Mouse (Mus musculus): ENCODE data around the gene Trpm3. TPM values are rescaled to one million over a fixed set of nuclear protein-coding genes. Genes with fewer than 3 reads are reported as not detected.

The Trpm3 gene
- polyA plus RNA-seq, 1 experiment from 2014 or later: 4.9 TPM

DNA sequence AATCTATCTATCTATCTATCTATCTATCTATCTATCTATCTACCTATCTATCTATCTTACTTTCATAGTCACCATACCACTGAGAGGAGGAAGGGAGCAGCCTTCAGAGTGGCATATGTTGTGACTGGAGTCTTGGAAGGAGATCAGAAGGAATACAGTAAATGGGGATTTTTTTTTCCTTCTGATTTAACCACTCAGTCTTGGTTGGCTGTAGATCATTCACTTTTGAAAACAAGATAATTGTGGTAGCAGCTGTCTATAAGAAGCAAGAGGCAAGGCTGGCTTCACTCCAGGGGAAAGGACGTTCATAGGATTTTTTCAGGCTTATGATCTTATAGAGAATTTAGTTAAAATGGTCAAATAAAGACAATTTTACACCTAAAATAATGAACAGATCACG lies 188.0 kb downstream of the Trpm3 start:
- H3K27me3 ChIP-seq (ENCODE audit: control insufficient read depth, insufficient read depth, low read length): no peaks in the 10 kb centered on the region
- WGBS: 74% methylated on average over 2 of the region's 2 CpGs
- H3K36me3 ChIP-seq (replicated peaks; ENCODE audit: control insufficient read depth, insufficient read depth, low read depth, low read length): no peaks in the 10 kb centered on the region
- H3K4me1 ChIP-seq (ENCODE audit: control insufficient read depth, insufficient read depth, low read length): no peaks in the 10 kb centered on the region
- DNase-seq (ENCODE audit: low spot score) (no peak), ATAC-seq (replicated peaks; ENCODE audit: insufficient number of reproducible peaks, low FRiP score, low TSS enrichment, low read depth) (no peak)
- no peak overlapping the region for H3K9ac ChIP-seq (replicated peaks; ENCODE audit: low read length)
- H3K27ac ChIP-seq (replicated peaks; ENCODE audit: low read depth, low read length): no peak overlapping the region
- H3K4me2 ChIP-seq (ENCODE audit: low read depth, low read length): no peak overlapping the region
- H3K9me3 ChIP-seq (replicated peaks; ENCODE audit: control insufficient read depth, low read length): no peaks in the 10 kb centered on the region
- no peak overlapping the region for H3K4me3 ChIP-seq (ENCODE audit: low read depth, low read length)

- no peak for ATAC-seq (replicated peaks; ENCODE audit: insufficient number of reproducible peaks, low FRiP score, low TSS enrichment, low read depth)
Measured at GRCm38 (mm10) chr19:22327226-22327625, 188.4 kb downstream of the Trpm3 start.

DNA sequence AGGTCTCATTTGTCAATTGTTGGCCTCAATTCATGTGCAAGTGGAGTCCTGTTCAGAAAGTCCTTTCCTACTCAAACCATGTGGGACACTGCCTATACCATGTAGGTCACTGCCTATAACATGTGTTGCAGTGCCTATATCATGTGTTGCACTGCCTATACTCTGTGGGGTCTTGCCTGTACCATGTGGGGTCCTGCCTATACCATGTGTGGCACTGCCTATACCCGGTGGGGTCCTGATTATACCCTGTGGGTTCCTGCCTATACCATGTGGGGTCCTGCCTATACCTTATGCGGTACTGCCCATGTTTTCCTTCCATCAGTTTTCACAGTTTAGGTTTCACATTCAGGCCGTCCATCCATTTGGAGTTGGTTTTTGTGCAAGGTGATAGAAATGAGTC lies 197.4 kb downstream of the Trpm3 start:
- no peaks in the 10 kb centered on the region for H3K36me3 ChIP-seq (replicated peaks; ENCODE audit: control insufficient read depth, insufficient read depth, low read depth, low read length)
- no peak for ATAC-seq (replicated peaks; ENCODE audit: insufficient number of reproducible peaks, low FRiP score, low TSS enrichment, low read depth)
- H3K9me3 ChIP-seq (replicated peaks; ENCODE audit: control insufficient read depth, low read length): no peaks in the 10 kb centered on the region
- H3K27ac ChIP-seq (replicated peaks; ENCODE audit: low read depth, low read length): no peak overlapping the region
- no peaks in the 10 kb centered on the region for H3K27me3 ChIP-seq (ENCODE audit: control insufficient read depth, insufficient read depth, low read length)
- H3K4me1 ChIP-seq (ENCODE audit: control insufficient read depth, insufficient read depth, low read length): no peaks in the 10 kb centered on the region
- 88% methylated on average over 3 of the region's 3 CpGs for WGBS
- H3K9ac ChIP-seq (replicated peaks; ENCODE audit: low read length): no peak overlapping the region
- no peak overlapping the region for H3K4me3 ChIP-seq (ENCODE audit: low read depth, low read length)
- H3K4me2 ChIP-seq (ENCODE audit: low read depth, low read length): no peak overlapping the region
- no peak for DNase-seq (ENCODE audit: low spot score)

More at GRCm38 (mm10) chr19:22327226-22327625, 188.4 kb downstream of the Trpm3 start:
- no peak for DNase-seq (ENCODE audit: low spot score)
- no peak overlapping the region for H3K4me2 ChIP-seq (ENCODE audit: low read depth, low read length)
- H3K4me1 ChIP-seq (ENCODE audit: control insufficient read depth, insufficient read depth, low read length): no peaks in the 10 kb centered on the region
- H3K27ac ChIP-seq (replicated peaks; ENCODE audit: low read depth, low read length): no peak overlapping the region
- no peaks in the 10 kb centered on the region for H3K27me3 ChIP-seq (ENCODE audit: control insufficient read depth, insufficient read depth, low read length)
- no peak overlapping the region for H3K9ac ChIP-seq (replicated peaks; ENCODE audit: low read length)
- WGBS: 61% methylated on average over 5 of the region's 5 CpGs
- H3K9me3 ChIP-seq (replicated peaks; ENCODE audit: control insufficient read depth, low read length): no peaks in the 10 kb centered on the region
- H3K4me3 ChIP-seq (ENCODE audit: low read depth, low read length): no peak overlapping the region
- H3K36me3 ChIP-seq (replicated peaks; ENCODE audit: control insufficient read depth, insufficient read depth, low read depth, low read length): no peaks in the 10 kb centered on the region

DNA sequence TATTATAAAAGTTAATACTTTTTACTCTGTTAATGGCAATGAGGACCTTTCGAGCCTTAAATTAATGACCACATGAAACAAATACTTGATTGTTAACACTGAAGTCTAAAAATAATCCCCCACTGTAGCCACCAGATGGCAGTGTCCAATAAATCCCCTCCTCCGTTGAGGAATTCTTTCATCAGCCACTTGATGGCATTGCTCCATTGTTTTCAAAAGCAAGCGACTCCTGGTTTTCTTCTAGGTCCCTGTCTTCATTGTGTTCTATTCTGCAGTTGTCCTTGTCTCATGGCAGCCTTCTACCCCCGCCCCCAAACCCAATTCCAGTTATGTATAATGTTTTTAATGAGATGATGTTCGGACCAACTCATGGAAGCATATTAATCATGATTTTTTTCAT lies 198.6 kb downstream of the Trpm3 start:
- DNase-seq (ENCODE audit: low spot score): peak; percentile 78
- H3K4me3 ChIP-seq (ENCODE audit: low read depth, low read length): no peak overlapping the region

GRCm38 (mm10) chr19:22338927-22339326 lies 200.1 kb downstream of the Trpm3 start:
- Histone ChIP-seq H3K4me1 (ENCODE audit: control insufficient read depth, insufficient read depth, low read length) (no peaks in the 10 kb centered on the region), H3K27ac (replicated peaks; ENCODE audit: low read depth, low read length) (no peak overlapping the region), H3K4me3 (ENCODE audit: low read depth, low read length) (no peak overlapping the region), H3K27me3 (ENCODE audit: control insufficient read depth, insufficient read depth, low read length) (no peaks in the 10 kb centered on the region), H3K9ac (replicated peaks; ENCODE audit: low read length) (no peak overlapping the region), H3K4me2 (ENCODE audit: low read depth, low read length) (no peak overlapping the region), H3K9me3 (replicated peaks; ENCODE audit: control insufficient read depth, low read length) (no peaks in the 10 kb centered on the region), H3K36me3 (replicated peaks; ENCODE audit: control insufficient read depth, insufficient read depth, low read depth, low read length) (no peaks in the 10 kb centered on the region)
- DNase-seq (ENCODE audit: low spot score) (no peak), ATAC-seq (replicated peaks; ENCODE audit: insufficient number of reproducible peaks, low FRiP score, low TSS enrichment, low read depth) (no peak)
- 88% methylated on average over 8 of the region's 8 CpGs for WGBS

More for the DNA sequence above, 198.6 kb downstream of the Trpm3 start:
- Histone ChIP-seq H3K36me3 (replicated peaks; ENCODE audit: control insufficient read depth, insufficient read depth, low read depth, low read length) (no peaks in the 10 kb centered on the region), H3K4me2 (ENCODE audit: low read depth, low read length) (no peak overlapping the region), H3K27me3 (ENCODE audit: control insufficient read depth, insufficient read depth, low read length) (no peaks in the 10 kb centered on the region), H3K27ac (replicated peaks; ENCODE audit: low read depth, low read length) (no peak overlapping the region), H3K4me1 (ENCODE audit: control insufficient read depth, insufficient read depth, low read length) (no peaks in the 10 kb centered on the region), H3K9me3 (replicated peaks; ENCODE audit: control insufficient read depth, low read length) (no peaks in the 10 kb centered on the region), H3K9ac (replicated peaks; ENCODE audit: low read length) (no peak overlapping the region)
- WGBS: 17% methylated on average over 5 of the region's 5 CpGs
- ATAC-seq (replicated peaks; ENCODE audit: insufficient number of reproducible peaks, low FRiP score, low TSS enrichment, low read depth): no peak

DNA sequence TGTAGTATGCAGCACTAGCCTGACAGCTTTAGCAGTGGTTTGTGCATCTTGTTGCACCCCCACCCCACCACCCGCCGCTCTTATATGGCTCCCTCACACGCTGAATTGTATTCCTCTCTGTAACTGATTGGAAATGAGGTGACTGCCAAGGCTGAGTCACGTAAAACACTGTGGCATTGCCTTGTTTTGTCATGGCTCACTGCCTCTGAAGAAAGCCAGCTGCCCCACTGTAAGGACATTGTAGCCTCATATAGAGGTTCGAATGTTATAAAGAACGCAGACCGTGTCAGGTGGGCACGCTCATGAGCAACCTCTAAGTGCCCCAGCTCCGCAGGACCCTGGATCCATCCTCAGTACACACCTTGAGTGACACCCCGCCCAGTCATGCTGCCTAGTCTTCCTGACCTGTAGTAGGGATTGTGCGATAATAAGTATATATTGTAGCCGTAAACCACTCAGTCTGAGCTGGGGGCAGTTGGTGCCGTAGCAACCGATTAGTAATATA lies 215.2 kb downstream of the Trpm3 start:
- Histone ChIP-seq H3K27ac (replicated peaks; ENCODE audit: low read depth, low read length) (no peak overlapping the region), H3K9ac (replicated peaks; ENCODE audit: low read length) (no peak overlapping the region), H3K9me3 (replicated peaks; ENCODE audit: control insufficient read depth, low read length) (no peaks in the 10 kb centered on the region), H3K4me2 (ENCODE audit: low read depth, low read length) (no peak overlapping the region), H3K4me3 (ENCODE audit: low read depth, low read length) (no peak overlapping the region), H3K27me3 (ENCODE audit: control insufficient read depth, insufficient read depth, low read length) (no peaks in the 10 kb centered on the region), H3K4me1 (ENCODE audit: control insufficient read depth, insufficient read depth, low read length) (no peaks in the 10 kb centered on the region), H3K36me3 (replicated peaks; ENCODE audit: control insufficient read depth, insufficient read depth, low read depth, low read length) (no peaks in the 10 kb centered on the region)
- DNase-seq (ENCODE audit: low spot score) (no peak), ATAC-seq (replicated peaks; ENCODE audit: insufficient number of reproducible peaks, low FRiP score, low TSS enrichment, low read depth) (no peak)
- WGBS: 89% methylated on average over 14 of the region's 14 CpGs

DNA sequence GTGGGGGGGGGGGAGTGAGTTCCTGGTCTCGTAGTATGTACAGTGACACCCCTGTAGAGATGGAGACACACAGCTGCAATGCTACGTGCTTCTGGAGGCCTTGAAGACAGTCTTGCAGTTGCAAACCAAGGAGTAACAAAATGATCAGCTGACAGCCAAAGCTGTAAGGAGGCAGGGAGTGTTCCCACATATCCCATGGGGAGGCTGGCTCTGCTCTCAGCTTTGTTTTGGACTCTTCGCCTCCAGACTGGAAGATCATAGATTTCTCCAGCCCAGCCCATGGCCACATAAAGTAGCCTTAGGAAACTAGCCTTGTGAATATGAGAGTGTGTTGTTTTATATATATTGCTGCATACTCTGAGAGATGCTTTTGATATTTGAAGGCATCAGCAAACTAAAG lies 248.0 kb downstream of the Trpm3 start:
- WGBS: 90% methylated on average over 3 of the region's 3 CpGs
- Histone ChIP-seq H3K4me3 (ENCODE audit: low read depth, low read length) (no peak overlapping the region), H3K36me3 (replicated peaks; ENCODE audit: control insufficient read depth, insufficient read depth, low read depth, low read length) (no peaks in the 10 kb centered on the region), H3K4me1 (ENCODE audit: control insufficient read depth, insufficient read depth, low read length) (no peaks in the 10 kb centered on the region), H3K9me3 (replicated peaks; ENCODE audit: control insufficient read depth, low read length) (no peaks in the 10 kb centered on the region), H3K27ac (replicated peaks; ENCODE audit: low read depth, low read length) (no peak overlapping the region), H3K27me3 (ENCODE audit: control insufficient read depth, insufficient read depth, low read length) (no peaks in the 10 kb centered on the region), H3K4me2 (ENCODE audit: low read depth, low read length) (no peak overlapping the region), H3K9ac (replicated peaks; ENCODE audit: low read length) (no peak overlapping the region)
- no peak for DNase-seq (ENCODE audit: low spot score)
- ATAC-seq (replicated peaks; ENCODE audit: insufficient number of reproducible peaks, low FRiP score, low TSS enrichment, low read depth): no peak

DNA sequence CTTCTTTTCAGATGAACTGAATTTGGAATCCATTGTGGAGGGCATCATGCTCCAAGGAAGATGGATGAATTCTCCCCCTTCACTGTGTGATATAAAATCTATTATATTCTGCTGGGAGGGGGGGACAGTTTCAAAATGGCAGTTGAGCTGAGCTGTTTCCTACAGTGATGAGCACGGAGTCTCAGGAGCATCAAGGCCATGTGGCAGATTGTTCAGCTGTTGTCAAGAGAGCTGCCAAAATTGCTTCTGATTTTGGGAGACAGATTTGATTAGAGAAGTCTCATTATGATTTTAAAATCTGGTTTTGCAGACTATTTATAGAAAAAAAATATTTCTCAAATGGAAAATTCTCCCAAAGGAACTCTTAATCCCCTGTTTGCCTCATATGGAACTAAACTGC lies 255.9 kb downstream of the Trpm3 start:
- Histone ChIP-seq H3K36me3 (replicated peaks; ENCODE audit: control insufficient read depth, insufficient read depth, low read depth, low read length) (no peaks in the 10 kb centered on the region), H3K4me2 (ENCODE audit: low read depth, low read length) (no peak overlapping the region), H3K4me1 (ENCODE audit: control insufficient read depth, insufficient read depth, low read length) (no peaks in the 10 kb centered on the region), H3K27me3 (ENCODE audit: control insufficient read depth, insufficient read depth, low read length) (no peaks in the 10 kb centered on the region), H3K4me3 (ENCODE audit: low read depth, low read length) (no peak overlapping the region), H3K9me3 (replicated peaks; ENCODE audit: control insufficient read depth, low read length) (no peaks in the 10 kb centered on the region), H3K27ac (replicated peaks; ENCODE audit: low read depth, low read length) (no peak overlapping the region), H3K9ac (replicated peaks; ENCODE audit: low read length) (no peak overlapping the region)
- ATAC-seq (replicated peaks; ENCODE audit: insufficient number of reproducible peaks, low FRiP score, low TSS enrichment, low read depth) (no peak), DNase-seq (ENCODE audit: low spot score) (no peak)
- 81% methylated on average over 1 of the region's 1 CpGs for WGBS

Data from embryonic facial prominence, embryonic 11.5 days (tissue).